Mouse (Mus musculus): Measurements from ENCODE around the gene A730015C16Rik. TPM values are rescaled to one million over a fixed set of nuclear protein-coding genes. Genes with fewer than 3 reads are reported as not detected.

The A730015C16Rik gene
- polyA plus RNA-seq (2014; fragmentation: Nextera tagmentation; extraction: Ambion mirVana), result 0.69 and 0.99 TPM in 2 replicates

DNA sequence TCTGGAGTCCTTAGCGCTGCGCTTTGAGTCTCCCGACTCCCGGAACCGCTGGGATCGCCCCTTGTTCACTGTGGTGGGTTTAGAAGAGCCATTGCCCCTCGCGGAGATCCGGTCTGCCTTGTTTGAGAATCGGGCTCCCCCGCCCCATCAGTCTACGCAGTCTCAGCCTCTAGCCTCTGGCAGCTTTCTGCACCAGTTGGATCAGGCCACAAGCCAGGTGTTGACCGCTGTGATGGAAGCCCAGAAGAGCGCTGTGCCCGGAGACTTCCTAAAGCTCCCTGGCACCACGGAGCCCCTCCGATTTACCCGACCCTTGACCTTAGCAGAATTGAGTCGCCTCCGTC lies at the start of gene A730015C16Rik:
Gene A730015C16Rik (minus strand): TSS at position 115 of the 344 bp plus-strand sequence.
- H3K4me2 ChIP-seq (ENCODE audit: low read depth, low read length), result peak within 1 kb of the TSS; percentile 92
- no peaks in the 10 kb centered on the region for H3K4me1 ChIP-seq (ENCODE audit: control insufficient read depth, insufficient read depth, low read length)
- no peaks in the 10 kb centered on the region for H3K9me3 ChIP-seq (replicated peaks; ENCODE audit: control insufficient read depth, low read length)
- DNase-seq (ENCODE audit: low spot score) (peak; percentile 28), ATAC-seq (replicated peaks; ENCODE audit: insufficient number of reproducible peaks, low FRiP score, low TSS enrichment, low read depth) (no peak; the same call in 1 of the 2 replicates)
- peak within 1 kb of the TSS; percentile 86 for H3K9ac ChIP-seq (replicated peaks; ENCODE audit: low read length)
- H3K27ac ChIP-seq (replicated peaks; ENCODE audit: low read depth, low read length), result peak within 1 kb of the TSS; percentile 88
- no peaks in the 10 kb centered on the region for H3K27me3 ChIP-seq (ENCODE audit: control insufficient read depth, insufficient read depth, low read length)
- WGBS, result 12% methylated on average over 20 of the region's 20 CpGs
- peaks cover 2% of the 10 kb centered on the region; the same call in 1 of the 2 replicates for H3K36me3 ChIP-seq (replicated peaks; ENCODE audit: control insufficient read depth, insufficient read depth, low read depth, low read length)
- peak within 1 kb of the TSS; percentile 89 for H3K4me3 ChIP-seq (ENCODE audit: low read depth, low read length)

DNA sequence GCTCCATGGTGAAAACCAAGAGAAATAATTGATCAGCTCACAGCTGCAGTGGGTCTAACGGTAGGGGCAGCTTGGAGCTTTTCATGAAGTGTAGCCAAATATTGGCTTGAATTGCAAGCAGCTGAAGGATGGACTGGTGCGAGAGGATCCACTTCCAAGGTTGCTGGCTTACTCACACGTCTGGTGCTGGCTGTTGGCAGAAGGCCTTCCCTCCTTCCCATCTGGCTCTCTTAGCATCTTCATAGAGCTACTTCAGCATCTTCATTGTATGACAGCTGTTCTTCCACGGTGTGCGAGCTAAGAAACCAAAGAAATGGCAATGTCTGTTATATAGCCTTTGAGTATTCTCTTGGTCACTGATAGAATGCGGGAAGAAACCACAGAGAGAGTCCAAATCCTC lies 42.5 kb upstream of the A730015C16Rik start:
- no peak for DNase-seq (ENCODE audit: low spot score)
- H3K9me3 ChIP-seq (replicated peaks; ENCODE audit: control insufficient read depth, low read length), result no peaks in the 10 kb centered on the region
- no peak for ATAC-seq (replicated peaks; ENCODE audit: insufficient number of reproducible peaks, low FRiP score, low TSS enrichment, low read depth)
- no peaks in the 10 kb centered on the region for H3K36me3 ChIP-seq (replicated peaks; ENCODE audit: control insufficient read depth, insufficient read depth, low read depth, low read length)
- no peaks in the 10 kb centered on the region for H3K27me3 ChIP-seq (ENCODE audit: control insufficient read depth, insufficient read depth, low read length)
- H3K4me3 ChIP-seq (ENCODE audit: low read depth, low read length), result no peak overlapping the region
- H3K9ac ChIP-seq (replicated peaks; ENCODE audit: low read length), result no peak overlapping the region
- H3K4me2 ChIP-seq (ENCODE audit: low read depth, low read length), result no peak overlapping the region
- no peak overlapping the region for H3K27ac ChIP-seq (replicated peaks; ENCODE audit: low read depth, low read length)
- WGBS, result 90% methylated on average over 6 of the region's 6 CpGs
- no peaks in the 10 kb centered on the region for H3K4me1 ChIP-seq (ENCODE audit: control insufficient read depth, insufficient read depth, low read length)

DNA sequence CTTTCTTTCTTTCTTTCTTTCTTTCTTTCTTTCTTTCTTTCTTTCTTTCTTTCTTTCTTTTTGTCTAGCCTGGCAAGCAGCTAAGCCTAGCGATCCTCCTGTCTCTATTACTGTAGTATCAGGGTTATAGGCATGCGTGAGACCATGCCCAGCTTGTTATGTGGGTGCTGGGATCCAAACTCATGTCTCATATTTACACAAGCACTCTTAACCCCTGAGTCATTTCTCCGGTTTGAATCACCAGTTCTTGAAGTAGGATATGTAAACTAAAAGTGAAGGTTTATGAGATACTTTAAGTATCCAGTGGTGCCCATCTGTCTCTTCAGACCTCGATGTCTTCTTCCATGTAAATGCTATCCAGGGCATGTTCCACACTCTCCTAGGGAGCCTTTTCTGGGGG lies 39.0 kb upstream of the A730015C16Rik start:
- no peaks in the 10 kb centered on the region for H3K27me3 ChIP-seq (ENCODE audit: control insufficient read depth, insufficient read depth, low read length)
- no peak overlapping the region for H3K4me3 ChIP-seq (ENCODE audit: low read depth, low read length)
- H3K27ac ChIP-seq (replicated peaks; ENCODE audit: low read depth, low read length), result no peak overlapping the region
- ATAC-seq (replicated peaks; ENCODE audit: insufficient number of reproducible peaks, low FRiP score, low TSS enrichment, low read depth) (no peak), DNase-seq (ENCODE audit: low spot score) (no peak)
- no peaks in the 10 kb centered on the region for H3K36me3 ChIP-seq (replicated peaks; ENCODE audit: control insufficient read depth, insufficient read depth, low read depth, low read length)
- H3K4me1 ChIP-seq (ENCODE audit: control insufficient read depth, insufficient read depth, low read length), result no peaks in the 10 kb centered on the region
- 88% methylated on average over 4 of the region's 4 CpGs for WGBS
- H3K4me2 ChIP-seq (ENCODE audit: low read depth, low read length), result no peak overlapping the region
- no peak overlapping the region for H3K9ac ChIP-seq (replicated peaks; ENCODE audit: low read length)
- no peaks in the 10 kb centered on the region for H3K9me3 ChIP-seq (replicated peaks; ENCODE audit: control insufficient read depth, low read length)

DNA sequence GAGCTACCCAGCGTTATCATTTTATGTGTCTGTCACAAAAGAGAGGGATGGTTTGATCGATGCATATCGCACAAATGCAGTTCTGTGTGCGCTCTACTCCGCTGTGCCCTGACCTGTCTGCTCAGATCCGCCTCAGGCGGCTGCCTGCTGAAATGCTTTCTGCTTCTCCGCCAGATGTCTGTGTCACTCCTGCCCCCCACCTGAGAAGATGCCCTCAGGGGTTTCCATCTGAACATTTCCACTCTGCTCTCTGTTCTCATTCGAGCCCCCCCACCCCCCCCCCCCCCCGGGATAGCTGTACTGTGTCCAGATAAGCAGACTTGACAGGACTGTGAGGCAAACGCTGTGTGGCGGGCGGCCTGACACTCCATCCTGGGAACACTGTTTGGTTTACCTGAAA lies 35.4 kb upstream of the A730015C16Rik start:
- Histone ChIP-seq H3K4me2 (ENCODE audit: low read depth, low read length) (no peak overlapping the region), H3K36me3 (replicated peaks; ENCODE audit: control insufficient read depth, insufficient read depth, low read depth, low read length) (no peaks in the 10 kb centered on the region), H3K9ac (replicated peaks; ENCODE audit: low read length) (no peak overlapping the region), H3K27ac (replicated peaks; ENCODE audit: low read depth, low read length) (no peak overlapping the region), H3K27me3 (ENCODE audit: control insufficient read depth, insufficient read depth, low read length) (no peaks in the 10 kb centered on the region), H3K4me3 (ENCODE audit: low read depth, low read length) (no peak overlapping the region), H3K4me1 (ENCODE audit: control insufficient read depth, insufficient read depth, low read length) (no peaks in the 10 kb centered on the region), H3K9me3 (replicated peaks; ENCODE audit: control insufficient read depth, low read length) (no peaks in the 10 kb centered on the region)
- WGBS, result 32% methylated on average over 13 of the region's 13 CpGs
- peak; percentile 58; the same call in 1 of the 2 replicates for ATAC-seq (replicated peaks; ENCODE audit: insufficient number of reproducible peaks, low FRiP score, low TSS enrichment, low read depth)
- peak; percentile 45 for DNase-seq (ENCODE audit: low spot score)

DNA sequence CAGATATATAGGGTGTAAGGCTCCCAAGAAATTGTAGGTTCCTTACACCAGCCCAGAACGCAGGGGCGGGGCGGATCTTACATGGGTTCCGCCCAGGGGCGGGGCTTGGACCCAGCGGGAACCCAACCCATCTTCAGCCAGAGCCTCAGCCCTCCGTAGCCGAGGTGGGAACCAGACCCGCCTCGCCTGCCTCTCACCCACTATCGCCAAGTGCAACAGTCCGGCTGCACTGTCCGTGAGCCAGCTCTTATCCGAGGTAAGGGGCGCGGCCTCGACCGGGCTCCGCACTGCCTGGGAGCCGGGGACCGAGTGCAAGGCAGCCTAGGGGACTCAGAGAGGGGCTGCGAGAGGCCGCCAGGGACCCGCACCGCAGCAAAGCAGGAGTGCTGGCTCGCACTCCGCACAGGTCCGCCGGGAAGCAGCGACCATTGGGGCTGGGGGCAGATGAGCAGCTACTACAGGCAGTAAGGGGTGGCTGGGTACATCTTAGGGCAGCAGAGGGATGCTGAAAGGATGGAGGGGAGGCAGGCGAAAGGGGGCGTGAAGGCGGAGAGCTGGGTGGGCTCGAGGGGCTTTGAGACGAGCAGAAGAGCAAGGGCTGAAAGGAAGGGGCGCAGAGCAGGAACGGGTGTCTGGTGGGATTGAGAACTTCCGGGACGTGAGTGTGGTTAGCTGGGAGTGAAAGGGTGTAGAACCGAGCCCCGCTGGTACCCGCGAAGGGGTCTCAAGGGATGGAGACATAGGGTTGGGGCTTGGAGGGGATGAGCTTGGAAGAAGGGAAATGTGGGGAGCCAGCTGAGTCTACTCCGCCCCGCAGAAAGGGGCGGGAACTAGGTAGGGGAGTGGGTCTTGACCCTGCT lies 30.8 kb upstream of the A730015C16Rik start, which contains the start of gene Rab3b:
Gene Rab3b (plus strand): TSS at position 101 of the 860 bp plus-strand sequence.
- Histone ChIP-seq H3K36me3 (replicated peaks; ENCODE audit: control insufficient read depth, insufficient read depth, low read depth, low read length) (no peaks in the 10 kb centered on the region), H3K9ac (replicated peaks; ENCODE audit: low read length) (peak within 1 kb of the TSS; percentile 64), H3K4me3 (ENCODE audit: low read depth, low read length) (peak within 1 kb of the TSS; percentile 63), H3K27ac (replicated peaks; ENCODE audit: low read depth, low read length) (no peak within 1 kb of the TSS), H3K9me3 (replicated peaks; ENCODE audit: control insufficient read depth, low read length) (no peaks in the 10 kb centered on the region), H3K4me2 (ENCODE audit: low read depth, low read length) (peak within 1 kb of the TSS; percentile 78), H3K27me3 (ENCODE audit: control insufficient read depth, insufficient read depth, low read length) (no peaks in the 10 kb centered on the region), H3K4me1 (ENCODE audit: control insufficient read depth, insufficient read depth, low read length) (no peaks in the 10 kb centered on the region)
- ATAC-seq (replicated peaks; ENCODE audit: insufficient number of reproducible peaks, low FRiP score, low TSS enrichment, low read depth), result peak; percentile 87
- WGBS, result under 1% methylated on average over 46 of the region's 46 CpGs
- peak; percentile 85 for DNase-seq (ENCODE audit: low spot score)

DNA sequence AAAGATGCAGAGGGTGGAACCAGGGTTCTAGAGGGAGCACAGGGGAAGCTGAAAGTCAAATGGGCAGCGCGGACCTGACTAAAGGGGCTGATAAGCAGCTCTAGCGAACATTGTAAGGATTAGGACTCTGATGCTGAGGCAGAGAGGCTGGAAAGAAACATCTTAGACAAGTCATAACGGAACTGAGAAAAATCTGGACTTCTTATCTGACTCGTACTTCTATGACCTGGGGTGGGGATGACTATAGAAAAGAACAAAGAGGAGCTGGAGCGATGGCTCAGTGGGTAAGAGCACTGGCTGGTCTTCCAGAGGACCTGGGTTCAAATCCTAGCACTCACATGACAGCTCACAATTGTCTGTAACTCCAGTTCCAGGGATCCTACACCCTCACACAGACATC lies 29.5 kb upstream of the A730015C16Rik start:
- DNase-seq (ENCODE audit: low spot score) (no peak), ATAC-seq (replicated peaks; ENCODE audit: insufficient number of reproducible peaks, low FRiP score, low TSS enrichment, low read depth) (no peak)
- no peaks in the 10 kb centered on the region for H3K9me3 ChIP-seq (replicated peaks; ENCODE audit: control insufficient read depth, low read length)
- H3K27ac ChIP-seq (replicated peaks; ENCODE audit: low read depth, low read length), result no peak overlapping the region
- H3K9ac ChIP-seq (replicated peaks; ENCODE audit: low read length), result no peak overlapping the region
- no peaks in the 10 kb centered on the region for H3K36me3 ChIP-seq (replicated peaks; ENCODE audit: control insufficient read depth, insufficient read depth, low read depth, low read length)
- WGBS, result 76% methylated on average over 6 of the region's 6 CpGs
- no peak overlapping the region for H3K4me2 ChIP-seq (ENCODE audit: low read depth, low read length)
- no peak overlapping the region for H3K4me3 ChIP-seq (ENCODE audit: low read depth, low read length)
- no peaks in the 10 kb centered on the region for H3K27me3 ChIP-seq (ENCODE audit: control insufficient read depth, insufficient read depth, low read length)
- no peaks in the 10 kb centered on the region for H3K4me1 ChIP-seq (ENCODE audit: control insufficient read depth, insufficient read depth, low read length)

DNA sequence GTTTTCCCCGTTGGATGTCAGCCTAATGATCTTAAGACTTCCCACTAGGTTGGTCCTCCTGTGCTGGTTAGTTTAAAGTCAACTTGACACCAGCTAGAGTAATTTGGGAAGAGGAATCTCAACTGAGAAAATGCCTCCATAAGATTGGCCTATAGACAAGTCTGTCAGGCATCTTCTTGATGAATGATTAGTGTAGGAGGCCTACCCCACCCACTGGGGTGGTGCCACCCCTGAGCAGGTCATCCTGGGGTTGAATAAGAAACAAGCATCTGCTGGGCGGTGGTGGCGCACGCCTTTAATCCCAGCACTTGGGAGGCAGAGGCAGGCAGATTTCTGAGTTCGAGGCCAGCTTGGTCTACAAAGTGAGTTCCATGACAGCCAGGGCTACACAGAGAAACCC lies 25.3 kb upstream of the A730015C16Rik start:
- H3K36me3 ChIP-seq (replicated peaks; ENCODE audit: control insufficient read depth, insufficient read depth, low read depth, low read length), result no peaks in the 10 kb centered on the region
- 85% methylated on average over 5 of the region's 5 CpGs for WGBS
- ATAC-seq (replicated peaks; ENCODE audit: insufficient number of reproducible peaks, low FRiP score, low TSS enrichment, low read depth) (no peak), DNase-seq (ENCODE audit: low spot score) (no peak)
- no peaks in the 10 kb centered on the region for H3K9me3 ChIP-seq (replicated peaks; ENCODE audit: control insufficient read depth, low read length)
- H3K27ac ChIP-seq (replicated peaks; ENCODE audit: low read depth, low read length), result no peak overlapping the region
- H3K4me2 ChIP-seq (ENCODE audit: low read depth, low read length), result no peak overlapping the region
- H3K4me1 ChIP-seq (ENCODE audit: control insufficient read depth, insufficient read depth, low read length), result no peaks in the 10 kb centered on the region
- no peak overlapping the region for H3K4me3 ChIP-seq (ENCODE audit: low read depth, low read length)
- H3K27me3 ChIP-seq (ENCODE audit: control insufficient read depth, insufficient read depth, low read length), result no peaks in the 10 kb centered on the region
- H3K9ac ChIP-seq (replicated peaks; ENCODE audit: low read length), result no peak overlapping the region

DNA sequence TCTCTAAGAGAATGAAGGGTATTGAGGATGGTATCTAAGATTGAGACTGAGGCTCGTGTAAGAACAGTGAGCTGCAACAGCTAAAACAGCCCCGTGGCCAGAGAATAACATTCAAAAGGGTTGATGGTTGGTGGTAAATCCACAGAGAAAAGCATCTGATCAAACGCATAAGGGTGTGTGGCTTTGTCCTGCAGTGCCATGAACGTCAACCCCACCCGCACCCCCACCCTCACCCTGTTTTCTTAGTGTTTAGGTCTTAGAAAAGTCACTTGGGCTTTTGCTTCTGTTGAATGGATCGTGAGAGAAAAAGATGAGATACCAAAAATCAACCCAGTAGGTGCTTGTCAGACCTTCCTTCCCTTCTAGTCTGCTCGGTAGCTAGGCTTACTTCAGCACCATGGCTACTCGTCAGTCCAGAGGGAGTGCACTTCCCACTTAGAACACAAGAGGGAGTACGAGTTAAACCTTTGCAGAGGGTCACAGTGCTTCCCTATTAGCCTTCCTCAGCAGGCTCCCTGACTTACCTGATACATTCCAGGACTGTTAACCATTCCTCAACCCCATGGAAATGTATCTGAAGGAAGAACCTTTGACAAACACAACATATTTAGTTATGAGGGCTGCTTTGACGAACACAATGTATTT lies 21.4 kb upstream of the A730015C16Rik start:
- Histone ChIP-seq H3K4me1 (ENCODE audit: control insufficient read depth, insufficient read depth, low read length) (no peaks in the 10 kb centered on the region), H3K4me2 (ENCODE audit: low read depth, low read length) (no peak overlapping the region), H3K27me3 (ENCODE audit: control insufficient read depth, insufficient read depth, low read length) (no peaks in the 10 kb centered on the region), H3K9me3 (replicated peaks; ENCODE audit: control insufficient read depth, low read length) (no peaks in the 10 kb centered on the region), H3K27ac (replicated peaks; ENCODE audit: low read depth, low read length) (no peak overlapping the region), H3K4me3 (ENCODE audit: low read depth, low read length) (no peak overlapping the region), H3K9ac (replicated peaks; ENCODE audit: low read length) (no peak overlapping the region), H3K36me3 (replicated peaks; ENCODE audit: control insufficient read depth, insufficient read depth, low read depth, low read length) (no peaks in the 10 kb centered on the region)
- WGBS, result 35% methylated on average over 10 of the region's 10 CpGs
- DNase-seq (ENCODE audit: low spot score) (peak; percentile 96), ATAC-seq (replicated peaks; ENCODE audit: insufficient number of reproducible peaks, low FRiP score, low TSS enrichment, low read depth) (peak; percentile 76; the same call in 1 of the 2 replicates)
